Mouse (Mus musculus) heart, embryonic 10.5 days (tissue): ENCODE measurements around the gene Srrm1. TPM values are rescaled to one million over a fixed set of nuclear protein-coding genes. Genes with fewer than 3 reads are reported as not detected.
A peak's percentile ranks its signal among the peaks of the same experiment; 100 is the strongest.

Source experiments
- DNase-seq: peaks from one replicate; pipeline ENCODE4 v3.0.0-alpha.2; 2017; ENCODE audit warnings: low spot score
- H3K27ac ChIP-seq: fragments of 300-500 bp; sonication (generic); 2 replicates; pipeline ENCODE4 v1.5.1; 2016; ENCODE audit warnings: mild to moderate bottlenecking
- H3K27me3 ChIP-seq: fragments of 300-500 bp; sonication (generic); 2 replicates; pipeline ENCODE4 v1.6.1; 2016; ENCODE audit warnings: mild to moderate bottlenecking; ENCODE audit not compliant: poor library complexity, insufficient read depth, severe bottlenecking
- H3K36me3 ChIP-seq: fragments of 300-500 bp; sonication (generic); 2 replicates; pipeline ENCODE4 v1.6.1; 2016; ENCODE audit warnings: mild to moderate bottlenecking, moderate library complexity
- H3K4me1 ChIP-seq: fragments of 300-500 bp; sonication (generic); 2 replicates; pipeline ENCODE4 v1.6.1; 2016; ENCODE audit warnings: mild to moderate bottlenecking
- H3K4me3 ChIP-seq: fragments of 300-500 bp; sonication (generic); 2 replicates; pipeline ENCODE4 v1.5.1; 2016; ENCODE audit warnings: mild to moderate bottlenecking, moderate library complexity
- H3K9me3 ChIP-seq: fragments of 300-500 bp; sonication (generic); 2 replicates; pipeline ENCODE4 v1.6.1; 2016; ENCODE audit warnings: mild to moderate bottlenecking, moderate library complexity
- WGBS: fragments of 180-500 bp; shearing (Covaris S2); methylation state at CpG from one replicate; pipeline ENCODE4 v1.1.7; 2016; 5-methylcytosine and 5-hydroxymethylcytosine counted together
- polyA plus RNA-seq: library from polyadenylated mRNA; unstranded; fragments of >200 nt; fragmentation: Nextera tagmentation; extraction: Ambion mirVana; gene quantifications from 2 replicates; pipeline ENCODE4 v1.2.1, GENCODE M21; 2016

Srrm1 gene
- polyA plus RNA-seq, 1 experiment from 2014 or later, result 193 TPM

GRCm38 (mm10) chr4:135310371-135310770, 42.8 kb downstream of the Srrm1 start:
- H3K36me3 ChIP-seq, result peaks cover 12% of the 10 kb centered on the region
- no peak for DNase-seq
- H3K27ac ChIP-seq, result peak overlapping the region; percentile 87; the same call in 1 of the 2 replicates
- H3K9me3 ChIP-seq, result no peaks in the 10 kb centered on the region
- 86% methylated on average over 8 of the region's 8 CpGs for WGBS
- H3K4me3 ChIP-seq, result no peak overlapping the region
- peaks cover 82% of the 10 kb centered on the region for H3K4me1 ChIP-seq
- no peaks in the 10 kb centered on the region for H3K27me3 ChIP-seq

GRCm38 (mm10) chr4:135309726-135310125, 43.4 kb downstream of the Srrm1 start:
- Histone ChIP-seq H3K27ac (peak overlapping the region; percentile 87), H3K9me3 (no peaks in the 10 kb centered on the region), H3K4me1 (peaks cover 79% of the 10 kb centered on the region), H3K27me3 (no peaks in the 10 kb centered on the region), H3K4me3 (no peak overlapping the region), H3K36me3 (peaks cover 6% of the 10 kb centered on the region)
- WGBS, result 41% methylated on average over 5 of the region's 5 CpGs
- DNase-seq, result no peak

- Histone ChIP-seq H3K9me3 (no peaks in the 10 kb centered on the region), H3K27me3 (no peaks in the 10 kb centered on the region), H3K4me3 (no peak overlapping the region), H3K4me1 (peaks cover 74% of the 10 kb centered on the region), H3K27ac (peak overlapping the region; percentile 87), H3K36me3 (peaks cover under 1% of the 10 kb centered on the region; the same call in 1 of the 2 replicates)
- 26% methylated on average over 9 of the region's 9 CpGs for WGBS
- DNase-seq, result no peak
These were observed 43.9 kb downstream of the Srrm1 start for GRCm38 (mm10) chr4:135309112-135309659.

- no peaks in the 10 kb centered on the region for H3K27me3 ChIP-seq
- DNase-seq, result no peak
- WGBS, result 53% methylated on average over 17 of the region's 17 CpGs
- H3K9me3 ChIP-seq, result no peaks in the 10 kb centered on the region
- peak overlapping the region; percentile 87 for H3K27ac ChIP-seq
- no peaks in the 10 kb centered on the region for H3K36me3 ChIP-seq
- H3K4me1 ChIP-seq, result peaks cover 58% of the 10 kb centered on the region
- H3K4me3 ChIP-seq, result peak overlapping the region; percentile 26; the same call in 1 of the 2 replicates
These were observed 46.0 kb downstream of the Srrm1 start for GRCm38 (mm10) chr4:135306971-135307632.

GRCm38 (mm10) chr4:135306533-135306932, 46.6 kb downstream of the Srrm1 start:
- peak overlapping the region; percentile 87 for H3K27ac ChIP-seq
- H3K27me3 ChIP-seq, result no peaks in the 10 kb centered on the region
- 56% methylated on average over 4 of the region's 4 CpGs for WGBS
- no peak overlapping the region for H3K4me3 ChIP-seq
- H3K36me3 ChIP-seq, result no peaks in the 10 kb centered on the region
- H3K4me1 ChIP-seq, result peaks cover 60% of the 10 kb centered on the region
- no peaks in the 10 kb centered on the region for H3K9me3 ChIP-seq
- DNase-seq, result no peak

GRCm38 (mm10) chr4:135302261-135302660, 50.9 kb downstream of the Srrm1 start:
- Histone ChIP-seq H3K27ac (peak overlapping the region; percentile 73; the same call in 1 of the 2 replicates), H3K4me1 (peaks cover 55% of the 10 kb centered on the region), H3K4me3 (no peak overlapping the region), H3K9me3 (no peaks in the 10 kb centered on the region), H3K27me3 (no peaks in the 10 kb centered on the region), H3K36me3 (no peaks in the 10 kb centered on the region)
- whole genome bisulfite sequencing, result 85% methylated on average over 10 of the region's 10 CpGs
- no peak for DNase-seq

- Histone ChIP-seq H3K4me1 (peaks cover 52% of the 10 kb centered on the region), H3K27me3 (no peaks in the 10 kb centered on the region), H3K36me3 (no peaks in the 10 kb centered on the region), H3K9me3 (no peaks in the 10 kb centered on the region), H3K27ac (peak overlapping the region; percentile 73), H3K4me3 (no peak overlapping the region)
- DNase-seq, result no peak
- WGBS, result 29% methylated on average over 3 of the region's 3 CpGs
These were observed 52.0 kb downstream of the Srrm1 start for GRCm38 (mm10) chr4:135301166-135301565.

GRCm38 (mm10) chr4:135300248-135301041, 52.7 kb downstream of the Srrm1 start:
- Histone ChIP-seq H3K4me3 (no peak overlapping the region), H3K27ac (no peak overlapping the region; the same call in 1 of the 2 replicates), H3K27me3 (no peaks in the 10 kb centered on the region), H3K9me3 (no peaks in the 10 kb centered on the region), H3K36me3 (no peaks in the 10 kb centered on the region), H3K4me1 (peaks cover 46% of the 10 kb centered on the region)
- DNase-seq, result no peak
- whole genome bisulfite sequencing, result 85% methylated on average over 26 of the region's 26 CpGs

- no peaks in the 10 kb centered on the region for H3K9me3 ChIP-seq
- H3K27ac ChIP-seq, result peak overlapping the region; percentile 83
- H3K4me3 ChIP-seq, result no peak overlapping the region
- peaks cover 53% of the 10 kb centered on the region for H3K4me1 ChIP-seq
- WGBS, result 92% methylated on average over 10 of the region's 10 CpGs
- no peak for DNase-seq
- H3K27me3 ChIP-seq, result no peaks in the 10 kb centered on the region
- H3K36me3 ChIP-seq, result no peaks in the 10 kb centered on the region
These were observed 54.4 kb downstream of the Srrm1 start for GRCm38 (mm10) chr4:135298680-135299079.

- Histone ChIP-seq H3K9me3 (no peaks in the 10 kb centered on the region), H3K27ac (peak overlapping the region; percentile 83), H3K27me3 (no peaks in the 10 kb centered on the region), H3K36me3 (no peaks in the 10 kb centered on the region), H3K4me1 (peaks cover 53% of the 10 kb centered on the region), H3K4me3 (peak overlapping the region; percentile 8; the same call in 1 of the 2 replicates)
- DNase-seq, result no peak
- 57% methylated on average over 15 of the region's 15 CpGs for WGBS
These were observed 55.1 kb downstream of the Srrm1 start for GRCm38 (mm10) chr4:135297931-135298546.

- Histone ChIP-seq H3K36me3 (no peaks in the 10 kb centered on the region), H3K9me3 (no peaks in the 10 kb centered on the region), H3K27me3 (no peaks in the 10 kb centered on the region), H3K27ac (peak overlapping the region; percentile 83), H3K4me1 (peaks cover 55% of the 10 kb centered on the region), H3K4me3 (no peak overlapping the region)
- WGBS, result 70% methylated on average over 7 of the region's 7 CpGs
- no peak for DNase-seq
These were observed 56.0 kb downstream of the Srrm1 start for GRCm38 (mm10) chr4:135297146-135297545.

GRCm38 (mm10) chr4:135296565-135296964, 56.6 kb downstream of the Srrm1 start:
- Histone ChIP-seq H3K27me3 (no peaks in the 10 kb centered on the region), H3K27ac (no peak overlapping the region)

GRCm38 (mm10) chr4:135293813-135294212, 59.3 kb downstream of the Srrm1 start:
- no peaks in the 10 kb centered on the region for H3K36me3 ChIP-seq
- H3K4me1 ChIP-seq, result peaks cover 52% of the 10 kb centered on the region
- DNase-seq, result no peak
- no peak overlapping the region for H3K27ac ChIP-seq
- no peaks in the 10 kb centered on the region for H3K9me3 ChIP-seq
- H3K27me3 ChIP-seq, result no peaks in the 10 kb centered on the region
- H3K4me3 ChIP-seq, result no peak overlapping the region
- 74% methylated on average over 3 of the region's 3 CpGs for WGBS

More at GRCm38 (mm10) chr4:135296565-135296964, 56.6 kb downstream of the Srrm1 start:
- Histone ChIP-seq H3K9me3 (no peaks in the 10 kb centered on the region), H3K4me3 (no peak overlapping the region), H3K36me3 (no peaks in the 10 kb centered on the region), H3K4me1 (peaks cover 57% of the 10 kb centered on the region)
- DNase-seq, result no peak
